24 mouse cellular contexts compared by ENCODE assay signal in the genomic region with DNA sequence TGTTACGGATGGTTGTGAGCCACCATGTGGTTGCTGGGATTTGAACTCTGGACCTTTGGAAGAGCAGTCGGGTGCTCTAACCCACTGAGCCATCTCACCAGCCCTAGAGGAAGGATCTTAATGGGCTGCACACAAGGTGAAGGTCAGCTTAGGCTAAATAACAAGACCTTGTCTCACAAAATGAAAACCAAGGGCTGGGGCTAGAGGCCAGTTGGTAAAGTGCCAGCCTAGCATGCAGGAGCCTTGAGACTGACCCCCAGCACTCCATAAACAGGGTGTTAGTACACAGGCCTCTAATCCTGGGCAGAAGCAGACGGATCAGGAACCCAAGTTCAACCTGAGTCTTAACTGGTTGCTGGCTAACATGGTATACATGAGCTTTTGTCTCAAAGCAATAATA.
"Had no signal": no experiment of that assay in that cellular context is flagged by ENCODE, and none has a peak within 500 bp of the region (broad histone marks: within the 10 kb centered on the region; RNA-seq: fewer than 3 reads in every experiment).

No protein-coding gene starts in this region.

- DNase-seq: kidney, adult 2 months; kidney, postnatal 25 days; layer of hippocampus, adult 9-11 months; liver; lung, adult 18-20 months; lung, postnatal 10 days; lung, postnatal 36 days; right cerebral cortex, adult 18-20 months; right cerebral cortex, postnatal 14 days; right cerebral cortex, postnatal 4 days; thymus, adult 18-20 months; thymus, postnatal 14 days; thymus, postnatal 4 days had no signal

- H3K27me3 ChIP-seq: limb, embryonic 13.5 days; liver, embryonic 12.5 days; liver, embryonic 15.5 days; lung, embryonic 15.5 days; midbrain, embryonic 13.5 days had no signal

- H3K27ac ChIP-seq: kidney, postnatal 0 days; layer of hippocampus, adult 2 months; limb, embryonic 10.5 days; limb, embryonic 13.5 days; liver, embryonic 12.5 days; liver, embryonic 15.5 days; lung, embryonic 15.5 days; midbrain, embryonic 10.5 days; midbrain, embryonic 13.5 days; stomach, postnatal 0 days had no signal

- H3K4me1 ChIP-seq: limb, embryonic 13.5 days; lung, embryonic 15.5 days had no signal

- H3K4me3 ChIP-seq: layer of hippocampus, adult 2 months; limb, embryonic 10.5 days; limb, embryonic 13.5 days; liver, embryonic 12.5 days; liver, embryonic 15.5 days; lung, embryonic 15.5 days; megakaryocyte, embryonic 14.5 days; midbrain, embryonic 10.5 days; midbrain, embryonic 13.5 days had no signal

- H3K9ac ChIP-seq: limb, embryonic 13.5 days; liver, embryonic 12.5 days; liver, embryonic 15.5 days; lung, embryonic 15.5 days; midbrain, embryonic 13.5 days had no signal

- H3K36me3 ChIP-seq: limb, embryonic 10.5 days; limb, embryonic 13.5 days; liver, embryonic 12.5 days; liver, embryonic 15.5 days; lung, embryonic 15.5 days; midbrain, embryonic 10.5 days; midbrain, embryonic 13.5 days had no signal

- H3K9me3 ChIP-seq: limb, embryonic 10.5 days; limb, embryonic 13.5 days; liver, embryonic 12.5 days; liver, embryonic 15.5 days; lung, embryonic 15.5 days; megakaryocyte, embryonic 14.5 days; midbrain, embryonic 10.5 days; midbrain, embryonic 13.5 days had no signal

- H3K4me2 ChIP-seq: limb, embryonic 13.5 days; liver, embryonic 12.5 days; liver, embryonic 15.5 days; lung, embryonic 15.5 days; midbrain, embryonic 13.5 days had no signal

- ATAC-seq: liver, embryonic 12.5 days; midbrain, embryonic 13.5 days had no signal
